Mouse (Mus musculus) CH12.LX (cell line): ENCODE measurements around the gene Cblb.

Source experiments
- CTCF ChIP-seq, 2 experiments: IDR thresholded peaks in 1 of 2; conservative IDR thresholded peaks in 1 of 2; 2 replicates each; pipeline ENCODE4 v1.5.1; 2011 to 2012; ENCODE audit warnings: low read depth in 2 of 2, low read length in 2 of 2, improper control_type of control experiment in 1 of 2, inconsistent platforms in 1 of 2, mild to moderate bottlenecking in 1 of 2, moderate library complexity in 1 of 2
- EP300 ChIP-seq: IDR thresholded peaks from 2 replicates; pipeline ENCODE4 v1.6.1; 2011; ENCODE audit warnings: low read length, improper control_type of control experiment
- POLR2A ChIP-seq: IDR thresholded peaks from 2 replicates; pipeline ENCODE4 v1.6.1; 2011; ENCODE audit warnings: low read depth, mild to moderate bottlenecking, improper control_type of control experiment, low read length
- RAD21 ChIP-seq: IDR thresholded peaks from 2 replicates; pipeline ENCODE4 v1.6.1; 2011; ENCODE audit warnings: low read depth, mild to moderate bottlenecking, low read length, improper control_type of control experiment, moderate library complexity
- USF1 ChIP-seq: IDR thresholded peaks from 2 replicates; pipeline ENCODE4 v1.6.1; 2014; ENCODE audit warnings: low read depth, mild to moderate bottlenecking, inconsistent platforms, low read length, improper control_type of control experiment

- TF ChIP-seq POLR2A (no peak), EP300 (no peak), RAD21 (no peak), USF1 (no peak), CTCF (conservative IDR thresholded peaks at IDR 0.05 in 1 of 2, IDR thresholded peaks at IDR 0.05 in 1 of 2; ENCODE audit: low read depth in 2 of 2, low read length in 2 of 2) (no peak)
Observed at GRCm38 (mm10) chr16:52250196-52250595, 219.2 kb downstream of the Cblb start.
